Mouse (Mus musculus) hindbrain, embryonic 11.5 days (tissue): ENCODE measurements at regions not wholly inside any gene's neighbourhood (a gene's known extent, or its start where the extent isn't known, plus 50 kb on each side); places are given as distances from the start of the nearest gene placed in this dataset.
"Not testable (repeated sequence)": the region's sequence is repeated elsewhere in the genome, so short reads cannot be mapped to it uniquely, and the experiment has no call there.

Source experiments
- ATAC-seq: fragments of 200-750 bp; cut with Nextera tagmentation; 2 replicates; pipeline ENCODE4 v1.8.0; 2017; ENCODE audit warnings: mild to moderate bottlenecking, moderate TSS enrichment, moderate library complexity; ENCODE audit not compliant: low FRiP score
- DNase-seq: peaks from one replicate; pipeline ENCODE4 v3.0.0-alpha.2; 2015; ENCODE audit warnings: low spot score
- H3K27ac ChIP-seq: fragments of 300-500 bp; sonication (generic); 2 replicates; pipeline ENCODE4 v1.5.1; 2014; ENCODE audit warnings: mild to moderate bottlenecking, low read depth, low read length
- H3K27me3 ChIP-seq: fragments of 300-500 bp; sonication (generic); 2 replicates; pipeline ENCODE4 v1.6.1; 2014; ENCODE audit warnings: mild to moderate bottlenecking, low read length, moderate library complexity, mixed read lengths; ENCODE audit not compliant: control insufficient read depth, insufficient read depth
- H3K36me3 ChIP-seq: fragments of 300-500 bp; sonication (generic); 2 replicates; pipeline ENCODE4 v1.6.1; 2014; ENCODE audit warnings: mild to moderate bottlenecking, low read length, moderate library complexity, mixed read lengths; ENCODE audit not compliant: control insufficient read depth, insufficient read depth
- H3K4me1 ChIP-seq: fragments of 300-500 bp; sonication (generic); replicated peaks from 2 replicates; pipeline ENCODE4 v1.6.1; 2014; ENCODE audit warnings: low read length, mixed read lengths; ENCODE audit not compliant: control insufficient read depth, insufficient read depth
- H3K4me2 ChIP-seq: fragments of 300-500 bp; sonication (generic); replicated peaks from 2 replicates; pipeline ENCODE4 v1.6.1; 2014; ENCODE audit warnings: mild to moderate bottlenecking, low read depth, low read length
- H3K4me3 ChIP-seq: fragments of 300-500 bp; sonication (generic); 2 replicates; pipeline ENCODE4 v1.5.1; 2014; ENCODE audit warnings: low read depth, low read length
- H3K9ac ChIP-seq: fragments of 300-500 bp; sonication (generic); 2 replicates; pipeline ENCODE4 v1.6.1; 2014; ENCODE audit warnings: low read depth, low read length
- H3K9me3 ChIP-seq: fragments of 300-500 bp; sonication (generic); 2 replicates; pipeline ENCODE4 v1.6.1; 2016; ENCODE audit warnings: low read length; ENCODE audit not compliant: control insufficient read depth
- WGBS: fragments of 180-500 bp; shearing (Covaris S2); extraction: QIAGEN DNeasy Blood & Tissue Kit; methylation state at CpG from one replicate; pipeline ENCODE4 v1.1.7; 2014; 5-methylcytosine and 5-hydroxymethylcytosine counted together

- H3K27me3 ChIP-seq, H3K9ac ChIP-seq, ATAC-seq, DNase-seq, H3K4me1 ChIP-seq, H3K9me3 ChIP-seq, H3K4me3 ChIP-seq, H3K4me2 ChIP-seq, H3K36me3 ChIP-seq, H3K27ac ChIP-seq: not testable (repeated sequence)
- WGBS = 88% methylated on average over 6 of the region's 6 CpGs
Observed at GRCm38 (mm10) chr6:107229843-107230242, 299.7 kb upstream of the Lrrn1 start.

GRCm38 (mm10) chr6:107237692-107238091 lies 291.9 kb upstream of the Lrrn1 start:
- H3K4me2 ChIP-seq = no peak overlapping the region
- H3K9ac ChIP-seq = no peak overlapping the region
- WGBS = 92% methylated on average over 3 of the region's 3 CpGs
- no peaks in the 10 kb centered on the region for H3K27me3 ChIP-seq
- no peak for ATAC-seq
- DNase-seq = no peak
- H3K36me3 ChIP-seq = no peaks in the 10 kb centered on the region
- no peak overlapping the region for H3K27ac ChIP-seq
- no peaks in the 10 kb centered on the region for H3K4me1 ChIP-seq
- no peak overlapping the region for H3K4me3 ChIP-seq
- H3K9me3 ChIP-seq = no peaks in the 10 kb centered on the region

GRCm38 (mm10) chr6:107243981-107244380 lies 285.6 kb upstream of the Lrrn1 start:
- Histone ChIP-seq H3K9me3 (no peaks in the 10 kb centered on the region), H3K4me1 (no peaks in the 10 kb centered on the region), H3K36me3 (no peaks in the 10 kb centered on the region), H3K9ac (no peak overlapping the region), H3K27me3 (no peaks in the 10 kb centered on the region), H3K4me2 (no peak overlapping the region), H3K4me3 (no peak overlapping the region), H3K27ac (no peak overlapping the region)
- DNase-seq (no peak), ATAC-seq (no peak)
- 88% methylated on average over 3 of the region's 3 CpGs for WGBS

- H3K27me3 ChIP-seq = no peaks in the 10 kb centered on the region
- no peak overlapping the region for H3K9ac ChIP-seq
- H3K9me3 ChIP-seq = no peaks in the 10 kb centered on the region
- no peak overlapping the region for H3K27ac ChIP-seq
- no peaks in the 10 kb centered on the region for H3K36me3 ChIP-seq
- no peaks in the 10 kb centered on the region for H3K4me1 ChIP-seq
- no peak overlapping the region for H3K4me3 ChIP-seq
- ATAC-seq (no peak), DNase-seq (no peak)
- 91% methylated on average over 15 of the region's 15 CpGs for WGBS
- H3K4me2 ChIP-seq = no peak overlapping the region
Observed at GRCm38 (mm10) chr6:107280348-107280747, 249.2 kb upstream of the Lrrn1 start.

GRCm38 (mm10) chr6:107290850-107291249 lies 238.7 kb upstream of the Lrrn1 start:
- Histone ChIP-seq H3K9me3 (no peaks in the 10 kb centered on the region), H3K4me3 (no peak overlapping the region), H3K27ac (no peak overlapping the region), H3K27me3 (no peaks in the 10 kb centered on the region), H3K4me1 (no peaks in the 10 kb centered on the region), H3K4me2 (no peak overlapping the region), H3K36me3 (no peaks in the 10 kb centered on the region), H3K9ac (no peak overlapping the region)
- 95% methylated on average over 3 of the region's 3 CpGs for WGBS
- DNase-seq (no peak), ATAC-seq (no peak)

GRCm38 (mm10) chr6:107303676-107304369 lies 225.7 kb upstream of the Lrrn1 start:
- H3K27ac ChIP-seq = no peak overlapping the region
- ATAC-seq (peak; percentile 96), DNase-seq (peak; percentile 64)
- H3K4me3 ChIP-seq = no peak overlapping the region
- H3K4me2 ChIP-seq = no peak overlapping the region
- H3K9me3 ChIP-seq = no peaks in the 10 kb centered on the region
- H3K9ac ChIP-seq = no peak overlapping the region
- 68% methylated on average over 1 of the region's 1 CpGs for WGBS
- no peaks in the 10 kb centered on the region for H3K36me3 ChIP-seq
- H3K4me1 ChIP-seq = no peaks in the 10 kb centered on the region
- no peaks in the 10 kb centered on the region for H3K27me3 ChIP-seq

GRCm38 (mm10) chr6:107319565-107319964 lies 210.0 kb upstream of the Lrrn1 start:
- Histone ChIP-seq H3K27ac (no peak overlapping the region), H3K36me3 (no peaks in the 10 kb centered on the region), H3K9ac (no peak overlapping the region), H3K4me3 (no peak overlapping the region), H3K4me2 (no peak overlapping the region), H3K4me1 (no peaks in the 10 kb centered on the region), H3K27me3 (no peaks in the 10 kb centered on the region), H3K9me3 (no peaks in the 10 kb centered on the region)
- ATAC-seq (no peak), DNase-seq (no peak)
- WGBS = 90% methylated on average over 1 of the region's 1 CpGs

- no peak overlapping the region for H3K9ac ChIP-seq
- H3K27me3 ChIP-seq = no peaks in the 10 kb centered on the region
- H3K27ac ChIP-seq = no peak overlapping the region
- no peak overlapping the region for H3K4me3 ChIP-seq
- H3K4me1 ChIP-seq = no peaks in the 10 kb centered on the region
- 74% methylated on average over 4 of the region's 4 CpGs for WGBS
- H3K9me3 ChIP-seq = no peaks in the 10 kb centered on the region
- ATAC-seq = no peak
- H3K4me2 ChIP-seq = no peak overlapping the region
- H3K36me3 ChIP-seq = no peaks in the 10 kb centered on the region
- no peak for DNase-seq
Observed at GRCm38 (mm10) chr6:107350503-107350902, 179.1 kb upstream of the Lrrn1 start.

GRCm38 (mm10) chr6:107375274-107375673 lies 154.3 kb upstream of the Lrrn1 start:
- Histone ChIP-seq H3K9me3 (no peaks in the 10 kb centered on the region), H3K4me3 (no peak overlapping the region), H3K36me3 (no peaks in the 10 kb centered on the region), H3K4me2 (no peak overlapping the region), H3K27me3 (no peaks in the 10 kb centered on the region), H3K27ac (no peak overlapping the region), H3K4me1 (no peaks in the 10 kb centered on the region), H3K9ac (no peak overlapping the region)
- ATAC-seq = peak; percentile 87
- peak; percentile 1 for DNase-seq
